Mouse (Mus musculus) liver, embryonic 14.5 days (tissue): ENCODE data around the gene Col4a2.

Experiments used
- CTCF ChIP-seq: IDR thresholded peaks from 2 replicates; pipeline ENCODE4 v1.5.1; 2016; ENCODE audit warnings: antibody characterized with exemption, low read depth, control low read depth
- EP300 ChIP-seq: IDR thresholded peaks from 2 replicates; pipeline ENCODE4 v1.6.1; 2016; ENCODE audit warnings: antibody characterized with exemption, low read depth

DNA sequence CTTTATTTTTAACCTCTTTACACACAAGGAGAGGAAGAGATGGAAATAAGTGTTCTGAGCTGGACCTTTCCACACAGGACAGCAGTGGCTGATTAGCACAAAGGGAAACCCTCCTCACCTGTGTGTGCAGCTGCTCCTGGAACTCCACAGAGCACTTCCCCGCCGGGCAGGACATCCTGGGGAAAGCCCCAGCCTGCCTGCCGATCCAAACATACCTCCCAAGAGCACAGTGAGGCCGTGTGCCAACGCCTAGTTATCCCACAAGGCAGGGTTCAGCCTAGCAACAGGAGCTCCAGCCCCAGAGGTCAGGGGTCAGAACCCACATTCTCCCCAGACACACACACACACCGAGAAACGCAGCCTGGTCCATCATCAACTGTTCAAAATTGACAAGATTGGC is 83.5 kb downstream of the Col4a2 start:
- TF ChIP-seq CTCF: no peak
- TF ChIP-seq EP300: no peak
